Comparison of ENCODE assay signal across 7 mouse cellular contexts in the genomic region with DNA sequence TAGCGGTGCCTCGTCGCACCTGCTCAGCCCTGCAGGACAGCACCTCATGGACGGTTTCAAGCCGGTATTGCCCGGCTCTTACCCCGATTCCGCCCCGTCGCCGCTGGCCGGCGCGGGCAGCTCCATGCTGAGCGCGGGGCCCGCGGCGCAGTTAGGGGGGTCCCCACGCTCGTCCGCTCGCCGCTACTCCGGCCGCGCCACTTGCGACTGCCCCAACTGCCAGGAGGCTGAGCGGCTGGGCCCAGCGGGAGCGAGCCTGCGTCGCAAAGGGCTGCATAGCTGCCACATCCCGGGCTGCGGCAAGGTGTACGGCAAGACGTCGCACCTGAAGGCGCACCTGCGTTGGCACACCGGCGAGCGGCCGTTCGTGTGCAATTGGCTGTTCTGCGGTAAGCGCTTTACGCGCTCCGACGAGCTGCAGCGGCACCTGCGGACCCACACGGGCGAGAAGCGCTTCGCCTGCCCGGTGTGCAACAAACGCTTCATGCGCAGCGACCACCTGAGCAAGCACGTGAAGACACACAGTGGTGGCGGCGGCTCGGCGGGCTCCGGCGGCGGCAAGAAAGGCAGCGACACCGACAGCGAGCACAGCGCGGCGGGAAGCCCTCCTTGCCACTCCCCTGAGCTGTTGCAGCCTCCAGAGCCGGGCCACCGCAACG. TPM values are rescaled to one million over a fixed set of nuclear protein-coding genes. Genes with fewer than 3 reads are reported as not detected.
A peak's percentile ranks its signal among the peaks of the same experiment; 100 is the strongest.
DNase-seq lines count a peak whose midpoint lies in the region; ATAC-seq lines count a peak whose summit lies in the region.

No protein-coding gene starts in this region.

- H3K4me2 ChIP-seq in forebrain, embryonic 12.5 days, result peak overlapping the region; percentile 65
- H3K4me2 ChIP-seq in liver, embryonic 13.5 days, result 0 out of 2 replicates have a peak overlapping the region, but pooled peaks have one; percentile 45

- peak overlapping the region; percentile 57 for H3K4me3 ChIP-seq in forebrain, embryonic 12.5 days (replicated peaks)
- H3K4me3 ChIP-seq in liver, embryonic 13.5 days (replicated peaks), result peak overlapping the region; percentile 31; the same call in 1 of the 2 replicates

- peaks cover 31% of the 10 kb centered on the region for H3K4me1 ChIP-seq in forebrain, embryonic 12.5 days
- H3K4me1 ChIP-seq in liver, embryonic 13.5 days (replicated peaks), result peaks cover 5% of the 10 kb centered on the region

- peak overlapping the region; percentile 85 for H3K27ac ChIP-seq in forebrain, embryonic 12.5 days
- no peak overlapping the region for H3K27ac ChIP-seq in liver, embryonic 13.5 days

- no peaks in the 10 kb centered on the region for H3K36me3 ChIP-seq in forebrain, embryonic 12.5 days (replicated peaks)
- H3K36me3 ChIP-seq in liver, embryonic 13.5 days, result no peaks in the 10 kb centered on the region

- H3K9me3 ChIP-seq in forebrain, embryonic 12.5 days, result no peaks in the 10 kb centered on the region
- H3K9me3 ChIP-seq in liver, embryonic 13.5 days (replicated peaks), result no peaks in the 10 kb centered on the region

- under 1% methylated on average over 77 of the region's 78 CpGs for WGBS in forebrain, embryonic 12.5 days
- 1% methylated on average over 78 of the region's 78 CpGs for WGBS in liver, embryonic 13.5 days (ENCODE audit: insufficient replicate concordance)

- peak overlapping the region; percentile 65 for H3K9ac ChIP-seq in forebrain, embryonic 12.5 days
- H3K9ac ChIP-seq in liver, embryonic 13.5 days, result no peak overlapping the region

- DNase-seq in ovary, postnatal 36 days (ENCODE audit: low spot score), result peak; percentile 6
- no peak for DNase-seq in ovary, postnatal 14 days (ENCODE audit: low spot score)
- DNase-seq in liver, embryonic 13.5 days, result no peak
- peak; percentile 45 for DNase-seq in testis, postnatal 10 days (ENCODE audit: low spot score)
- no peak for DNase-seq in left cerebral cortex, adult 8-10 months (ENCODE audit: low spot score in 2 of 2)
- DNase-seq in kidney, postnatal 10 days, result no peak

- peaks cover 59% of the 10 kb centered on the region for H3K27me3 ChIP-seq in forebrain, embryonic 12.5 days
- peaks cover 92% of the 10 kb centered on the region for H3K27me3 ChIP-seq in liver, embryonic 13.5 days

- peak; percentile 37 for ATAC-seq in forebrain, embryonic 12.5 days (ENCODE audit: low FRiP score)
- ATAC-seq in liver, embryonic 13.5 days (ENCODE audit: low read depth), result no peak

RNA-seq across cellular contexts. Expression of gene Sp8, which starts 3.2 kb away (rescaled TPM):
- 24.8 and 29.6 TPM in 2 replicates for polyA plus RNA-seq in forebrain, embryonic 12.5 days (2016; fragmentation: Nextera tagmentation; extraction: Ambion mirVana)
- polyA plus RNA-seq in liver, embryonic 13.5 days (2015; fragmentation: Nextera tagmentation; extraction: Ambion mirVana), result not detected in 2 replicates
- 1 to 10 TPM; 1.7 to 3.9 (median 2.8) TPM for total RNA-seq in left cerebral cortex, adult 8-10 months (2022)

Comparison
In these comparisons a context has a peak if more than half of its experiments do, and no peak if none do; other contexts are left out.
1. DNase-seq: peak in ovary, postnatal 36 days (single experiment) and testis, postnatal 10 days (single experiment); none in ovary, postnatal 14 days (single experiment), liver, embryonic 13.5 days (single experiment), left cerebral cortex, adult 8-10 months (0 of 2) and kidney, postnatal 10 days (single experiment).
2. RNA of gene Sp8, which starts 3.2 kb away (polyA plus RNA-seq): 24.8 to 29.6 TPM in forebrain, embryonic 12.5 days; not detected in liver, embryonic 13.5 days; every median in the first group is over 10 times any median in the second.